Mouse (Mus musculus): ENCODE data around the gene Lyplal1. TPM values are rescaled to one million over a fixed set of nuclear protein-coding genes. Genes with fewer than 3 reads are reported as not detected.

Gene Lyplal1
- total RNA-seq, 2 experiments from 2014 or later = 0.63 to 0.70 TPM

- ATAC-seq (replicated peaks; ENCODE audit: low FRiP score, low TSS enrichment, poor library complexity, severe bottlenecking) = no peak
These were observed 73.2 kb downstream of the Lyplal1 start for GRCm38 (mm10) chr1:186043709-186044452.

- no peak for ATAC-seq (replicated peaks; ENCODE audit: low FRiP score, low TSS enrichment, poor library complexity, severe bottlenecking)
These were observed 75.3 kb downstream of the Lyplal1 start for GRCm38 (mm10) chr1:186041841-186042240.

All from megakaryocyte-erythroid progenitor cell, adult 5-6 weeks (primary cell).